Comparison of ENCODE assay signal across 8 mouse cellular contexts in the genomic region with DNA sequence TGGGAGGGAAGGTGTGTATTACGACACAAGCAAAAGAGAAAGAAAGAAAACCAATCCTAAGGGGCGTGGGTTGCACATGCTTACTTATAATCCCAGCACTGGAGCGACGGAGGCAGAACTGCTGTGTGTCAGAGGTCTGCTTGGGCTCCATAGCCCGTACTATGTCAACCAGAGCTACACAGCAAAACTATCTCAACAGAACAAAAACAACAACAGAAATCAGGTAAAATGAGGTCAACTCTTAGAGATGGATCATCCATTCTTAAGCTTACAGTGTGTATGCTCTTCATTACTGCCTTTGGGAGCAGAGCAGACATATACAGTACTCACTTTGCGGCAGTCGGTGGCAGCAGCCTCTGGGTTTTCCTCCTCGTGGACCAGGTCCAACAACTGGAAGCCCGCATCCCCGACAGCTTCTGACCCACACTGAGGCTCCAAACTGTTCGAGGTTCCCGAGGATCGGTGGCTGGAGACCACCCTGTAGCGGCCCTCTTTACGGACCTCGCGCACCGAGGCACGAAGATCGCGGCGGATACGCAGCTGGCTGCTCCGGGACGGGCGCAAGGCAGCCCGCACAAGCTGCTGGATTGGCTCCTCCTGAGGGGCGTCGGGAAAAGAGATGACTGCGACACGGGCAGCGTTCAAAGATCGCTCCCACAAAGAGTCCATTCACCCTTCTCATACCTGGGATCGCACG. TPM values are rescaled to one million over a fixed set of nuclear protein-coding genes. Genes with fewer than 3 reads are reported as not detected.
A peak's percentile ranks its signal among the peaks of the same experiment; 100 is the strongest.
DNase-seq lines count a peak whose midpoint lies in the region; ATAC-seq and TF ChIP-seq lines count a peak whose summit lies in the region.

No protein-coding gene starts in this region.

- peak overlapping the region; percentile 99 for H3K4me3 ChIP-seq in layer of hippocampus, adult 2 months
- peak overlapping the region; percentile 83 to 95 for H3K4me3 ChIP-seq in MEL (ENCODE audit: control insufficient read depth in 1 of 2, insufficient read depth in 1 of 2, low read depth in 2 of 2, low read length in 2 of 2)
- H3K4me3 ChIP-seq in cortical plate, adult 2 months (ENCODE audit: insufficient read depth, low read length) = peak overlapping the region; percentile 73
- H3K4me3 ChIP-seq in liver, embryonic 16.5 days (ENCODE audit: low read depth, low read length) = peak overlapping the region; percentile 93
- H3K4me3 ChIP-seq in neural tube, embryonic 15.5 days (replicated peaks) = peak overlapping the region; percentile 91

- peaks cover 0 to 2% of the 10 kb centered on the region in 2 experiments; a peak in 1 of 4 replicates for H3K4me1 ChIP-seq in MEL (ENCODE audit: control insufficient read depth in 1 of 2, insufficient read depth in 2 of 2, low read length in 2 of 2)
- H3K4me1 ChIP-seq in cortical plate, adult 2 months (ENCODE audit: control insufficient read depth, insufficient read depth, low read length) = peaks cover 2% of the 10 kb centered on the region; the same call in 1 of the 2 replicates
- H3K4me1 ChIP-seq in liver, embryonic 16.5 days (ENCODE audit: control insufficient read depth, low read depth, low read length) = peaks cover 12% of the 10 kb centered on the region
- H3K4me1 ChIP-seq in neural tube, embryonic 15.5 days = peaks cover 29% of the 10 kb centered on the region

- H3K79me2 ChIP-seq in MEL (ENCODE audit: control insufficient read depth, insufficient read depth, low read length, poor library complexity) = peaks cover 39% of the 10 kb centered on the region

- TF ChIP-seq RAD21 in MEL (IDR thresholded peaks at IDR 0.05; ENCODE audit: low read depth, low read length) = no peak

- peaks cover 15 to 22% of the 10 kb centered on the region in 2 experiments for H3K36me3 ChIP-seq in MEL (ENCODE audit: control insufficient read depth in 1 of 2, insufficient read depth in 2 of 2, low read length in 2 of 2)
- peaks cover 8% of the 10 kb centered on the region; the same call in 1 of the 2 replicates for H3K36me3 ChIP-seq in liver, embryonic 16.5 days (ENCODE audit: control insufficient read depth, insufficient read depth)
- H3K36me3 ChIP-seq in neural tube, embryonic 15.5 days = peaks cover 38% of the 10 kb centered on the region

- no peaks in the 10 kb centered on the region for H3K27me3 ChIP-seq in MEL (ENCODE audit: control insufficient read depth in 1 of 2, insufficient read depth in 2 of 2, low read length in 2 of 2)
- H3K27me3 ChIP-seq in liver, embryonic 16.5 days (ENCODE audit: control insufficient read depth, insufficient read depth, low read depth, low read length) = no peaks in the 10 kb centered on the region
- H3K27me3 ChIP-seq in neural tube, embryonic 15.5 days (replicated peaks) = no peaks in the 10 kb centered on the region

- whole genome bisulfite sequencing in liver, embryonic 16.5 days (ENCODE audit: insufficient replicate concordance) = under 1% methylated on average over 35 of the region's 35 CpGs
- 1% methylated on average over 35 of the region's 35 CpGs for WGBS in neural tube, embryonic 15.5 days

- TF ChIP-seq POLR2A in MEL (IDR thresholded peaks at IDR 0.05; ENCODE audit: control insufficient read depth in 1 of 2, insufficient read depth in 1 of 2, low read depth in 1 of 2, low read length in 2 of 2, poor library complexity in 1 of 2) = no peak
- TF ChIP-seq POLR2A in cortical plate, adult 2 months (IDR thresholded peaks at IDR 0.05; ENCODE audit: extremely low read depth, insufficient read depth, low read length) = peak; percentile 65; the same call in 1 of the 2 replicates

- peak in 1 of 2 experiments; percentile 47 for DNase-seq in layer of hippocampus, adult 2 months (ENCODE audit: low spot score in 2 of 2)
- DNase-seq in layer of hippocampus, adult 9-11 months = no peak
- peak; percentile 67 for DNase-seq in MEL (ENCODE audit: low read depth, low spot score)
- DNase-seq in layer of hippocampus, postnatal 36 days = no peak

- peak overlapping the region; percentile 88 for H3K9ac ChIP-seq in MEL (ENCODE audit: control insufficient read depth, low read depth, low read length, poor library complexity, severe bottlenecking)
- peak overlapping the region; percentile 94 for H3K9ac ChIP-seq in liver, embryonic 16.5 days (ENCODE audit: low read depth, low read length)
- H3K9ac ChIP-seq in neural tube, embryonic 15.5 days (replicated peaks) = peak overlapping the region; percentile 93

- H3K4me2 ChIP-seq in liver, embryonic 16.5 days (ENCODE audit: low read depth, low read length) = peak overlapping the region; percentile 84
- H3K4me2 ChIP-seq in neural tube, embryonic 15.5 days = peak overlapping the region; percentile 83

- H3K9me3 ChIP-seq in MEL (replicated peaks; ENCODE audit: insufficient read depth, low read length) = no peaks in the 10 kb centered on the region
- H3K9me3 ChIP-seq in liver, embryonic 16.5 days (replicated peaks; ENCODE audit: control insufficient read depth, low read length) = no peaks in the 10 kb centered on the region
- no peaks in the 10 kb centered on the region for H3K9me3 ChIP-seq in neural tube, embryonic 15.5 days (replicated peaks)

- no peak for TF ChIP-seq CTCF in layer of hippocampus, adult 2 months (conservative IDR thresholded peaks at IDR 0.05)
- no peak for TF ChIP-seq CTCF in MEL (IDR thresholded peaks at IDR 0.05 in 2 of 3, conservative IDR thresholded peaks at IDR 0.05 in 1 of 3; ENCODE audit: control insufficient read depth in 1 of 3, insufficient read depth in 1 of 3, low read depth in 2 of 3, low read length in 3 of 3, poor library complexity in 1 of 3, severe bottlenecking in 1 of 3)
- TF ChIP-seq CTCF in cortical plate, adult 2 months (IDR thresholded peaks at IDR 0.05; ENCODE audit: extremely low read depth, insufficient read depth, low read length) = no peak

- TF ChIP-seq EP300 in MEL (IDR thresholded peaks at IDR 0.05; ENCODE audit: low read depth in 1 of 2, low read length in 2 of 2) = no peak

- H3K27ac ChIP-seq in layer of hippocampus, adult 2 months = peak overlapping the region; percentile 97
- peak overlapping the region; percentile 73 for H3K27ac ChIP-seq in MEL (ENCODE audit: control insufficient read depth, low read depth, low read length)
- H3K27ac ChIP-seq in cortical plate, adult 2 months (ENCODE audit: insufficient read depth, low read length) = peak overlapping the region; percentile 17; the same call in 1 of the 2 replicates
- peak overlapping the region; percentile 90 for H3K27ac ChIP-seq in liver, embryonic 16.5 days (ENCODE audit: low read length)
- H3K27ac ChIP-seq in neural tube, embryonic 15.5 days (replicated peaks) = peak overlapping the region; percentile 96

- peak; percentile 15 to 17; a peak in 3 of 4 replicates for ATAC-seq in hematopoietic stem cell, adult 5-6 weeks (replicated peaks in 1 of 2; ENCODE audit: insufficient read depth in 1 of 2, low FRiP score in 2 of 2, low TSS enrichment in 1 of 2, low read depth in 1 of 2, poor library complexity in 2 of 2, severe bottlenecking in 2 of 2)
- peak; percentile 50 for ATAC-seq in liver, embryonic 16.5 days (ENCODE audit: low read depth)
- ATAC-seq in neural tube, embryonic 15.5 days (ENCODE audit: low FRiP score) = peak; percentile 67

TF ChIP-seq in MEL, 35 proteins besides CTCF, POLR2A, EP300 and RAD21 (continues in another document):
- TF ChIP-seq ZKSCAN1 (IDR thresholded peaks at IDR 0.05; ENCODE audit: low read depth, low read length) (no peak), HCFC1 (IDR thresholded peaks at IDR 0.05; ENCODE audit: low read depth, low read length) (no peak)

RNA-seq across cellular contexts. Expression of a gene that starts 0.6 kb away (rescaled TPM):
- 10 to 100 TPM; 25.8 to 30.4 TPM for total RNA-seq in layer of hippocampus, adult 2 months (2021)
- total RNA-seq in MEL (2012; rRNA removed) = 41.6 and 52.0 TPM in 2 replicates
- 10 to 100 TPM in 1 of 2 experiments, not detected in 1; 53.6 TPM for polyA plus RNA-seq in MEL (2012; ENCODE audit: insufficient read depth in 1 of 2, insufficient read length in 2 of 2, low read depth in 1 of 2, low replicate concordance in 2 of 2, missing spikeins in 1 of 2)
- 26.3 and 28.0 TPM in 2 replicates for polyA plus RNA-seq in cortical plate, adult 2 months (2012; rRNA removed)
- 42.8 and 50.0 TPM in 2 replicates for total RNA-seq in hematopoietic stem cell, adult 5-6 weeks (2017)
- polyA plus RNA-seq in liver, embryonic 16.5 days (2015; fragmentation: Nextera tagmentation; extraction: Ambion mirVana) = 9.2 and 9.7 TPM in 2 replicates
- 36.2 and 36.8 TPM in 2 replicates for polyA plus RNA-seq in neural tube, embryonic 15.5 days (2015; fragmentation: Nextera tagmentation; extraction: Ambion mirVana)
- 10 to 100 TPM; 23.5 to 23.9 TPM for total RNA-seq in layer of hippocampus, postnatal 36 days (2021)

RNA-seq across cellular contexts. Expression of a gene that starts 0.6 kb away (rescaled TPM):
- total RNA-seq in layer of hippocampus, adult 2 months (2021) = 10 to 100 TPM; 34.2 to 38.2 TPM
- 71.2 and 74.5 TPM in 2 replicates for total RNA-seq in MEL (2012; rRNA removed)
- polyA plus RNA-seq in MEL (2012; ENCODE audit: insufficient read depth in 1 of 2, insufficient read length in 2 of 2, low read depth in 1 of 2, low replicate concordance in 2 of 2, missing spikeins in 1 of 2) = 10 to 100 TPM in 1 of 2 experiments, not detected in 1; 63.3 TPM
- polyA plus RNA-seq in cortical plate, adult 2 months (2012; rRNA removed) = 33.9 and 34.4 TPM in 2 replicates
- 26.3 and 34.3 TPM in 2 replicates for total RNA-seq in hematopoietic stem cell, adult 5-6 weeks (2017)
- 18.0 and 19.7 TPM in 2 replicates for polyA plus RNA-seq in liver, embryonic 16.5 days (2015; fragmentation: Nextera tagmentation; extraction: Ambion mirVana)
- polyA plus RNA-seq in neural tube, embryonic 15.5 days (2015; fragmentation: Nextera tagmentation; extraction: Ambion mirVana) = 65.5 and 66.5 TPM in 2 replicates
- 10 to 100 TPM; 33.8 to 36.8 TPM for total RNA-seq in layer of hippocampus, postnatal 36 days (2021)

RNA-seq across cellular contexts. Expression of a gene that starts 41.5 kb away (rescaled TPM):
- total RNA-seq in layer of hippocampus, adult 2 months (2021) = 10 to 100 TPM; 24.6 to 26.7 TPM
- 26.2 and 34.4 TPM in 2 replicates for total RNA-seq in MEL (2012; rRNA removed)
- polyA plus RNA-seq in MEL (2012; ENCODE audit: insufficient read depth in 1 of 2, insufficient read length in 2 of 2, low read depth in 1 of 2, low replicate concordance in 2 of 2, missing spikeins in 1 of 2) = 10 to 100 TPM in 1 of 2 experiments, not detected in 1; 48.2 TPM
- 30.4 and 33.3 TPM in 2 replicates for polyA plus RNA-seq in cortical plate, adult 2 months (2012; rRNA removed)
- total RNA-seq in hematopoietic stem cell, adult 5-6 weeks (2017) = 21.6 and 23.8 TPM in 2 replicates
- polyA plus RNA-seq in liver, embryonic 16.5 days (2015; fragmentation: Nextera tagmentation; extraction: Ambion mirVana) = 4.1 and 4.3 TPM in 2 replicates
- polyA plus RNA-seq in neural tube, embryonic 15.5 days (2015; fragmentation: Nextera tagmentation; extraction: Ambion mirVana) = 55.6 and 61.5 TPM in 2 replicates
- total RNA-seq in layer of hippocampus, postnatal 36 days (2021) = 10 to 100 TPM; 22.2 to 32.7 TPM

RNA-seq across cellular contexts. Expression of a gene that starts 60.0 kb away (rescaled TPM):
- total RNA-seq in layer of hippocampus, adult 2 months (2021) = 10 to 100 TPM; 21.7 to 21.8 TPM
- 4.0 and 6.2 TPM in 2 replicates for total RNA-seq in MEL (2012; rRNA removed)
- 1 to 10 TPM in 1 of 2 experiments, not detected in 1; 9.4 TPM for polyA plus RNA-seq in MEL (2012; ENCODE audit: insufficient read depth in 1 of 2, insufficient read length in 2 of 2, low read depth in 1 of 2, low replicate concordance in 2 of 2, missing spikeins in 1 of 2)
- polyA plus RNA-seq in cortical plate, adult 2 months (2012; rRNA removed) = 19.6 and 19.9 TPM in 2 replicates
- total RNA-seq in hematopoietic stem cell, adult 5-6 weeks (2017) = 7.9 and 16.3 TPM in 2 replicates
- polyA plus RNA-seq in liver, embryonic 16.5 days (2015; fragmentation: Nextera tagmentation; extraction: Ambion mirVana) = 8.8 and 9.1 TPM in 2 replicates
- 19.1 and 21.6 TPM in 2 replicates for polyA plus RNA-seq in neural tube, embryonic 15.5 days (2015; fragmentation: Nextera tagmentation; extraction: Ambion mirVana)
- 10 to 100 TPM; 23.8 to 26.0 TPM for total RNA-seq in layer of hippocampus, postnatal 36 days (2021)

Comparison
In these comparisons a context has a peak if more than half of its experiments do, and no peak if none do; other contexts are left out.
1. H3K27ac ChIP-seq: peak in every context shown above with its lines; median percentile 97 in layer of hippocampus, adult 2 months; 96 in neural tube, embryonic 15.5 days; 90 in liver, embryonic 16.5 days; 73 in MEL; 17 in cortical plate, adult 2 months.
2. ATAC-seq: peak in every context shown above with its lines; median percentile 67 in neural tube, embryonic 15.5 days; 50 in liver, embryonic 16.5 days; 16 in hematopoietic stem cell, adult 5-6 weeks.